Mouse (Mus musculus) spleen, postnatal 36 days (tissue): ENCODE data around the gene Klhl22.

Experiments used
- DNase-seq, 2 experiments: peaks; one replicate each; pipeline ENCODE4 v3.0.0; 2022; ENCODE audit warnings: low spot score in 2 of 2, mixed read lengths in 1 of 2

Gene Klhl22

GRCm38 (mm10) chr16:17833321-17833680 is 73.9 kb downstream of the Klhl22 start:
- DNase-seq = no peak

DNA sequence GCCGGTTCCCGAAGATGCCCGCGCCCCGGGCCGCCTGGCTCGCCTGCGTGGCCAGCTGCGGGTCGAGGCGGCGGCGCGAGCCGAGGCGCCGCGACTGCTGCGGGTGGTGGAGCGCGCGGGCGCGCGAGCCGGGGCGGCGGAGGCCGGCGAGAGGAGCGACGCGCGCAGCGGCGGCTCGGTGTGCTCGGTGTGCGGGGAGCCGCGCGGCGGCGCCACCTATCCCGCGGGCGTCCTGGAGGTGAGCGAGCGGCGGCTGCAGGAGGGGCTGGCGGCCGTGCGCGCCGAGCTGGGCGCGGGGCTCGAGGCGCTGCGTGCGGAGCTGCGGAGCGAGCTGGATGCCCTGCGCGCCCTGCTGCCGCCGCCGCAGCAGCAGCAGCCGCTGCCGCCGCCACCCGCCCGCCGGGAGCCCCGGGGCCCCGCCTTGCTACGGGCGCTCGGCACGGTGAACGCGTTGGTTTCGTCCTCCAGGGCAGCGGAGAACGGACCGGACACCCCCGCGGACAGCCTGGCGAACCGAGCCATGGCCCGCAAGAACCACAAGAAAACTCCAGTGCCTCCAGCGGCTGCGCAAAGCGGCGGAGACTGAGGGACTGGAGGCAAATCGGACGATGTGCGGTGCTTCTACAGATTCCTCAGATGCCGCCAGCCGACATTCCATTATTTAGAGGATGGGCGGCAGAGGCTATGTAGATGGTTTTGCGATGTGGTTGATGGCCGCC is 74.4 kb downstream of the Klhl22 start:
- no peak for DNase-seq

GRCm38 (mm10) chr16:17834543-17834942 is 75.1 kb downstream of the Klhl22 start:
- DNase-seq = no peak

- no peak for DNase-seq
Observed at GRCm38 (mm10) chr16:17835481-17835880, 76.1 kb downstream of the Klhl22 start.

GRCm38 (mm10) chr16:17838051-17838450 is 78.6 kb downstream of the Klhl22 start, which contains the start of gene Car15:
Car15 (minus strand) TSS chr16:17838364.
- DNase-seq = no peak

- no peak for DNase-seq
Observed at GRCm38 (mm10) chr16:17839976-17840375, 80.6 kb downstream of the Klhl22 start.

DNA sequence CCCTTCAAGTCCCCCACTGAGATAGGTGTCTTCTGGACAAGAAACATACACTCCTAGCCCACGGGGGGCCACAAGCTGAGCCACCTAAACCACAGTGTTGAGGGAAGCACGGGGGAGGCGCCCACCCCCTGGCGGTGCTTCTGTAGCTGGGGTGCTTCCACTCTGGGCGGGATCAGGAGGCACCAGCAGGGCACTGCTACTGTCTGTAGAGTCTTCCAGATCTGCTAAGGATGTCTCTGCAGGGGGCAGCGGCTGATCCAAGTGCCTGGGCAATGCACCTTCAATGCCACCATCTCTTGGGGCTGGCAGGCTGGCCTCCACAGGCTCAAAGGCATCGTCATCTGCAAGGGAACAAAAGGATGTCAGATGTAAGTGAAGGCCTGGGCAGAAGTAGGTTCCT is 83.0 kb downstream of the Klhl22 start:
- DNase-seq = no peak
